Mouse (Mus musculus) midbrain, embryonic 10.5 days (tissue): ENCODE measurements around the gene Nap1l4. TPM values are rescaled to one million over a fixed set of nuclear protein-coding genes. Genes with fewer than 3 reads are reported as not detected.

ENCODE experiments used
- DNase-seq: peaks from one replicate; pipeline ENCODE4 v3.0.0-alpha.2; 2017; ENCODE audit warnings: low spot score
- H3K27ac ChIP-seq: fragments of 300-500 bp; sonication (generic); replicated peaks from 2 replicates; pipeline ENCODE4 v1.5.1; 2016; ENCODE audit warnings: mild to moderate bottlenecking
- H3K27me3 ChIP-seq: fragments of 300-500 bp; sonication (generic); 2 replicates; pipeline ENCODE4 v1.6.1; 2016; ENCODE audit warnings: low read depth, mild to moderate bottlenecking; ENCODE audit not compliant: poor library complexity, severe bottlenecking
- H3K36me3 ChIP-seq: fragments of 300-500 bp; sonication (generic); 2 replicates; pipeline ENCODE4 v1.6.1; 2016; ENCODE audit warnings: mild to moderate bottlenecking, moderate library complexity
- H3K4me1 ChIP-seq: fragments of 300-500 bp; sonication (generic); 2 replicates; pipeline ENCODE4 v1.6.1; 2016
- H3K4me3 ChIP-seq: fragments of 300-500 bp; sonication (generic); 2 replicates; pipeline ENCODE4 v1.5.1; 2016; ENCODE audit warnings: mild to moderate bottlenecking, moderate library complexity
- H3K9me3 ChIP-seq: fragments of 300-500 bp; sonication (generic); replicated peaks from 2 replicates; pipeline ENCODE4 v1.6.1; 2016; ENCODE audit warnings: mild to moderate bottlenecking
- WGBS: fragments of 180-500 bp; shearing (Covaris S2); methylation state at CpG from one replicate; pipeline ENCODE4 v1.1.7; 2016; 5-methylcytosine and 5-hydroxymethylcytosine counted together
- microRNA-seq: library from miRNA; unstranded; fragments of <30 nt; microRNA quantifications from one replicate; pipeline ENCODE4, GENCODE M21; 2017
- polyA plus RNA-seq: library from polyadenylated mRNA; unstranded; fragments of >200 nt; fragmentation: Nextera tagmentation; extraction: Ambion mirVana; gene quantifications from 2 replicates; pipeline ENCODE4 v1.2.1, GENCODE M21; 2016

Nap1l4 gene
- polyA plus RNA-seq, 1 experiment from 2014 or later = 382 TPM

GRCm38 (mm10) chr7:143467714-143468113 is 81.2 kb downstream of the Nap1l4 start:
- peak; percentile 61 for DNase-seq
- Histone ChIP-seq H3K27ac (peak overlapping the region; percentile 76), H3K4me1 (peaks cover 60% of the 10 kb centered on the region), H3K4me3 (peak overlapping the region; percentile 18; the same call in 1 of the 2 replicates), H3K27me3 (peaks cover 58% of the 10 kb centered on the region), H3K9me3 (peaks cover 14% of the 10 kb centered on the region), H3K36me3 (no peaks in the 10 kb centered on the region)
- 4% methylated on average over 6 of the region's 6 CpGs for WGBS

GRCm38 (mm10) chr7:143466099-143466677 is 82.7 kb downstream of the Nap1l4 start:
- H3K36me3 ChIP-seq = no peaks in the 10 kb centered on the region
- peaks cover 29% of the 10 kb centered on the region for H3K9me3 ChIP-seq
- peak overlapping the region; percentile 53 for H3K27ac ChIP-seq
- H3K4me1 ChIP-seq = peaks cover 75% of the 10 kb centered on the region
- H3K4me3 ChIP-seq = no peak overlapping the region
- WGBS = 30% methylated on average over 14 of the region's 14 CpGs
- H3K27me3 ChIP-seq = peaks cover 66% of the 10 kb centered on the region
- peak; percentile 85 for DNase-seq

- DNase-seq = peak; percentile 63
- peak overlapping the region; percentile 76 for H3K27ac ChIP-seq
- peaks cover 82% of the 10 kb centered on the region for H3K4me1 ChIP-seq
- H3K4me3 ChIP-seq = peak overlapping the region; percentile 41
- no peaks in the 10 kb centered on the region for H3K36me3 ChIP-seq
- H3K27me3 ChIP-seq = peaks cover 69% of the 10 kb centered on the region
- WGBS = 23% methylated on average over 56 of the region's 56 CpGs
- peaks cover 41% of the 10 kb centered on the region for H3K9me3 ChIP-seq
Observed at GRCm38 (mm10) chr7:143464811-143465560, 83.9 kb downstream of the Nap1l4 start.

GRCm38 (mm10) chr7:143463865-143464415 is 85.0 kb downstream of the Nap1l4 start:
- Histone ChIP-seq H3K9me3 (peaks cover 51% of the 10 kb centered on the region), H3K27ac (peak overlapping the region; percentile 76; the same call in 1 of the 2 replicates), H3K4me1 (peaks cover 83% of the 10 kb centered on the region), H3K36me3 (0 out of 2 replicates have a peak, but pooled peaks cover 4% of the 10 kb centered on the region), H3K4me3 (no peak overlapping the region), H3K27me3 (peaks cover 75% of the 10 kb centered on the region)
- 42% methylated on average over 11 of the region's 11 CpGs for WGBS
- peak; percentile 84 for DNase-seq

Small RNA genes lying within 50 kb of the gene (microRNA-seq; reads per million reads assigned to microRNA genes)
- gene Mir7064 = not detected

Other genes with a start within 250 kb of the Nap1l4 start
- 329 and 443 TPM in 2 replicates for gene Cdkn1c, start 88.1 kb downstream of the Nap1l4 start, polyA plus RNA-seq
- 0.17 and 0.20 TPM in 2 replicates for gene Slc22a18, start 75.4 kb downstream of the Nap1l4 start, polyA plus RNA-seq
- gene Phlda2, start 46.0 kb downstream of the Nap1l4 start, polyA plus RNA-seq = 0.43 and 0.96 TPM in 2 replicates
- 82.0 and 86.7 TPM in 2 replicates for gene Cars, start 51.0 kb upstream of the Nap1l4 start, polyA plus RNA-seq
- 0.29 and 0.41 TPM in 2 replicates for gene Tnfrsf26, start 79.6 kb upstream of the Nap1l4 start, polyA plus RNA-seq
- 9.3 and 9.9 TPM in 2 replicates for gene Tnfrsf22, start 100.6 kb upstream of the Nap1l4 start, polyA plus RNA-seq
- gene Tnfrsf23, start 136.8 kb upstream of the Nap1l4 start, polyA plus RNA-seq = 0.30 and 0.38 TPM in 2 replicates
- gene Osbpl5, start 207.9 kb upstream of the Nap1l4 start, polyA plus RNA-seq = 11.1 and 16.3 TPM in 2 replicates
- gene Mrgprg, start 217.9 kb upstream of the Nap1l4 start, polyA plus RNA-seq = not detected in 2 replicates
- gene Mrgpre, start 235.4 kb upstream of the Nap1l4 start, polyA plus RNA-seq = 1.8 and 3.3 TPM in 2 replicates